Mouse (Mus musculus) splenic B cell, adult 2 months (primary cell): ENCODE measurements at regions not wholly inside any gene's neighbourhood (a gene's known extent, or its start where the extent isn't known, plus 50 kb on each side); places are given as distances from the start of the nearest gene placed in this dataset.

Experiments used
- DNase-seq: peaks from one replicate; pipeline ENCODE4 v3.0.0-alpha.2; 2011; ENCODE audit warnings: low read depth, low spot score
- H3K27me3 ChIP-seq: 2 replicates; pipeline ENCODE4 v1.6.1; 2012; ENCODE audit warnings: mild to moderate bottlenecking, low read length, moderate library complexity, mixed read lengths; ENCODE audit not compliant: control insufficient read depth, poor library complexity, insufficient read depth, severe bottlenecking
- H3K36me3 ChIP-seq: 2 replicates; pipeline ENCODE4 v1.6.1; 2012; ENCODE audit warnings: mild to moderate bottlenecking, low read length, moderate library complexity, mixed read lengths; ENCODE audit not compliant: control insufficient read depth, poor library complexity, insufficient read depth, severe bottlenecking

DNA sequence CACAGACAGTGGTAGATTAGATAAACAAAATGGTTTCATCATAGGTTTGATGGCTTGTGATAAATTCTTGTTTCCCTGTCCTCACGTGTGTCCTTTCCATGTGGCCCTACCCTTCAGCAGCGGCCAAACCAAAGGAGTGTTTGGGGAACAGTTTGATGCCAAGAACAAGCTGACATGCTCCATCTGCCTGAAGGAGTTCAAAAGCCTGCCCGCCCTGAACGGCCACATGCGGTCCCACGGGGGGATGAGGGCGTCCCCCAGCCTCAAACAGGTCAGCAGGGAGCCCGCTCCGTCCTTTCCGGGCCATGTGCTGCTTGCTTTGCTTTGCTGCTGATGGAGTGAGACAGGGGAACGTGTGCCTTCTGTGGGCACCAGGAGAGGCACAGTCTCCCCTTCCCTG, 51.0 kb upstream of the Mrps10 start:
- DNase-seq: no peak

DNA sequence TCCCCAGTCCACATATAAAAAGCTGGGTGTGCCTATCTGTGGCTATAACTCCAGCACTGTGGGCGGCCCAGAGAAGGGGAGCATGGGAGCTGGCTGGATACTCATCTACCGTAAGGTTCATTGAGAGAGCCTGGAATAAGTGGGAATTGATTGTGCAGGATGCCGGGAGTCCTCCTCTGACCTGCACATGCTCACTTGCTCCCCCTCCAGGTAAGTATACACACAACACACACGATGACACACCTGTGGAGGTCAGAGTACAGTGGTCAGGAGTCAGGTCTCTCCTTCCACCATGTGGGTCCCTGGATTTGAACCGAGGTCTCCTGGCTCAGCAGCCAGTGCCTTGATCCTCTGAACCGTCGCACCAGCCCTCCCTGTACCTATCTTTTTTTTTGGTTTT, 55.5 kb upstream of the Mrps10 start:
- no peak for DNase-seq
- no peaks in the 10 kb centered on the region for H3K27me3 ChIP-seq
- H3K36me3 ChIP-seq: no peaks in the 10 kb centered on the region

More for the DNA sequence above, 51.0 kb upstream of the Mrps10 start:
- no peaks in the 10 kb centered on the region for H3K27me3 ChIP-seq
- H3K36me3 ChIP-seq: no peaks in the 10 kb centered on the region

DNA sequence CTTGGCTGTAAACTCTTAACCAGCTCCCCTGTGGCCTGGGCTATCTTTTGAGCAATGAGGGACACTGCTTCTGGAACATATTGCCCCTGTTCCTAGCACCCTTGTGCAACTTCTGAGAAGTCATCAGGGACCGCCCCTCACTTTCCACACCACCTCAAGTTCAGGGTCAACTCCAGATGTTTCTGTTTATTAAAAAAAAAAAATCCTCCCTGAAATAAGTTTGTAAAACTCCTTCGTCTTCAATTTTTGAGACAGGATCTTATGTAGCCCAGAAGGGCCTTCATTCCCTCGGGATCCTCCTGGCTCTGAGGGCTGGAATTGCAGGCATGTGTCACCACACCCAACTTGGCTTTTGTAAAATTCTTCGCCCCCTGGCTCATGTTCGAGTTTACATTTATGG, 57.4 kb upstream of the Mrps10 start:
- Histone ChIP-seq H3K27me3 (no peaks in the 10 kb centered on the region), H3K36me3 (no peaks in the 10 kb centered on the region)
- no peak for DNase-seq

DNA sequence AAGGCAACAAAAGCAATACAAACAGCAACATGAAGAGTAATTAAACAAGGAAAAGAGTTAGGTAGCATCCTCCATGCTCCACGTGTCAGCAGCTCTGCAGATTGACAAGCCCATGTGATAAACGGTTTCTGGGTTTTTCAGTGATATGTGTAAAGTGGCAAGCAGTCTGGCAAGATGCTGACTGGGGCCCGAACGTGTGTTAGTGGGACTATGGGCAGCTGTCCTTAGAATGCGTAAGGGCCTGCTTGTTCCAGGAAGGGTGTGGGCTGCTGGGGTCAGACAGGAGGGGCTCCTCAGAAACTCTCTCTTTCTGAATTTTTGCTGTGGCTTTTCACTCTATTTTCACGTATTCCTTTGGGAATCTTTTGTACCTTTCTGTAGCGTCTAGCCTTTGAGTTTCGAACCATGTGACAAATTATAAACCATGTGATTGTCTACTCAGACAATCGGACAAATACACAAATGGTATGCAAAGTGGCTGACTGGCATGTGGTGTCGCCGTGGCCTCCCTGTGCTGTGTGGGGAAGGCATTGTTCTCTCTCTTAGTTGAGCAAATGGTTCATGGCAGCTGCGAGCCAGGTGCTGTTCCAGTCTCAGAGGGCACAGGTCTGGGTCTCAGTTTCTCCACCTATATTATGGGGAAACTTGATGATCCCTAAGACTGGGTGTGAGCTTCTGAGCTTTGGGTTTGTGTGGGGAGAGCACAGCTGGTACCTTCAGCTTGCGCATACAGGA, 62.5 kb upstream of the Mrps10 start:
- H3K36me3 ChIP-seq: no peaks in the 10 kb centered on the region
- no peak for DNase-seq

DNA sequence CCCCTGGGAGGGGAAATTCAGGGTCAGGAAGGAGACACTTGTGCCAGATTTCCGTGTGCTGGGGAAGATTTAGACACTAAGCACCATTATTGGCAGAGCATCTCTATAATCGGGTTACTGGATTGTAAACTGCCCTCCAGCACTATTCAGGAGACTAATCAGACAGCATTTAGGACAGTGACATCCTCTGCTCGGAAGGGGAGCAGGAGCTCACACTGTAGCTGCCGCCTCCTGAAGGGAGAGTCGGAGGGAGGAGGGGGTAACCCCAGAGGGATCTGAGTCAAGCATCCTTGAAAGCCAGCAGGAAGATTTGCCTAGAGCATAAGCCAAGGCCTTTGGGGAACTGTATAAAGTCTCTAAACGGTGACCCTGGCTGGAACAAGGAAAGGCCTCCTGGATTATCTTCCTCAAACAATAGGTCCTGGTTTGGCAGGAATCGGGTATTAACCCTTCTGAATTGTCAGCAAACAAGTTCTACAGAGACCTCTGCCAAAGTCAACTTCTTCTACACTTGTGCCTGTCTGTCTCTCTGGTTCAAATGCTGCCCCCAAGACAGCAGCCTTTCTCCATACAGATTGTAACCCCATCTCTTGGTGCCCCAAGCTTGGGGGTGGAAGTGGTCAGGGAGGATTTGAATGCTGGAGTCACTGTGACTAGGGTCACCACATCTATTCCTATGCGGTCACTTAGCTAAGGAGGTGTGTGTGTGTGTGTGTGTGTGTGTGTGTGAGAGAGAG, 64.1 kb upstream of the Mrps10 start:
- DNase-seq: no peak
- H3K36me3 ChIP-seq: no peaks in the 10 kb centered on the region
- H3K27me3 ChIP-seq: no peaks in the 10 kb centered on the region

More for the DNA sequence above, 62.5 kb upstream of the Mrps10 start:
- H3K27me3 ChIP-seq: no peaks in the 10 kb centered on the region

DNA sequence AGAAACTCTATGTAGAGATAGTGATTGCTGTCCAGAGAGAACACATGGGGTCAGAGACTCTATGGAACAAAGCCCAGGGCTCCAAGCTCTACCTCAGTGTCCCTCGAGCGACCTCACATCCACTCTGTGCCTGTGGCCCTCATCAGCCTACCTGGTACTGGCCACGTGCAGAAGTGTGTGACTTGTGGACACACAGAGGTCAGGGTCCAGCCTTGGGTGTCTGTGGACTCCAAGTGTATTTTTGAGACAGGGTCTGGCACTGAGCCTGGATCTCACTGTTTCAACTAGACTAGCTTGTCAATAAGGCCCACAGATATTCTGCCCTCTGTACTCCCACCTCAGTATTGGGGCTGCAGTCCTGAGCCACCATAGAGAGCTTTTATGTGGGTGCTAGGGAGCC, 65.1 kb upstream of the Mrps10 start:
- H3K36me3 ChIP-seq: no peaks in the 10 kb centered on the region
- no peak for DNase-seq
- H3K27me3 ChIP-seq: no peaks in the 10 kb centered on the region

DNA sequence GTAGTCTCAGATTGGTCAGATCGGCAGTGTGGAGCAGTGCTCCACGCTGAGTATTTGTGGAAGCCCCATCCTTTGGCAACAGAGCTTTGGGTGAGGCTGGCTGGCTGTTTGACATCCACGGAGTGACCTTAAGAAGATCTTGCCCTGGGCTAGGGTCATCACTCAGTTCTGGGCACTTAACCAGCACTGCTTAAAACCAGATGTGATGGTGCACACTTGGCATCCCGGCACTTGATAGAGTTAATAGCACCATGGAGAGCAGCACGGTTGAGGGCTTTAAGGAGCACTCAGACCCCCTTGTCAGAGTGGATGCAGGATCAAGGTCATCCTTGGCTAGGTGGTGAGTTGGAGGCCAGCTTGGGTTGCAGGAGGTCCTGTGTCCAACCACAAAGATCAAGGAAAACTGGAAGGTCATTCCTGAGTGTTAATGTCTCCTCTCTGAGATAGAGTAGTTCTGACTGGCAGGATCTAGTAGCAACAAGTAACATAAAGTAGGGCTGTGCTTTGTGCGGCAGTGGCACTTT, 70.2 kb upstream of the Mrps10 start:
- DNase-seq: no peak
- Histone ChIP-seq H3K27me3 (no peaks in the 10 kb centered on the region), H3K36me3 (no peaks in the 10 kb centered on the region)

DNA sequence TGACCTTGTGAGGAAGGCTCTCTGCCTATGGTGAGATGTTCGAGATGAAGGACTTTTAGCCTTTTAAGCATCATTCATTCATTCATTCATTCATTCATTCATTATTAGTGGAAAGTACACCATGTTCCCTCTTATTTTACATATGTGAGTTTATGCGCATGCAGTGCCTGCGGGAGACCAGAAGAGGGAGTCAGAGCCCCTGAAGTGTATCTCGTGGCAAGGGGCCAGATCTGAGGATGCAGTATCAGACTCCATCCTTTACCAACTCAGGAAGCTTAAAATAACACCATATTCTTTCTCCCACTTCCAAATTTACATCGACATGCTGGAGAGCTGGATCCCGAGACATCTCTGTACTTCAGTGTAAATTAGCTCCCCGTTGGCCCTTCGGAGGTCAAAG, 70.7 kb upstream of the Mrps10 start:
- DNase-seq: no peak
- H3K27me3 ChIP-seq: no peaks in the 10 kb centered on the region
- no peaks in the 10 kb centered on the region for H3K36me3 ChIP-seq

DNA sequence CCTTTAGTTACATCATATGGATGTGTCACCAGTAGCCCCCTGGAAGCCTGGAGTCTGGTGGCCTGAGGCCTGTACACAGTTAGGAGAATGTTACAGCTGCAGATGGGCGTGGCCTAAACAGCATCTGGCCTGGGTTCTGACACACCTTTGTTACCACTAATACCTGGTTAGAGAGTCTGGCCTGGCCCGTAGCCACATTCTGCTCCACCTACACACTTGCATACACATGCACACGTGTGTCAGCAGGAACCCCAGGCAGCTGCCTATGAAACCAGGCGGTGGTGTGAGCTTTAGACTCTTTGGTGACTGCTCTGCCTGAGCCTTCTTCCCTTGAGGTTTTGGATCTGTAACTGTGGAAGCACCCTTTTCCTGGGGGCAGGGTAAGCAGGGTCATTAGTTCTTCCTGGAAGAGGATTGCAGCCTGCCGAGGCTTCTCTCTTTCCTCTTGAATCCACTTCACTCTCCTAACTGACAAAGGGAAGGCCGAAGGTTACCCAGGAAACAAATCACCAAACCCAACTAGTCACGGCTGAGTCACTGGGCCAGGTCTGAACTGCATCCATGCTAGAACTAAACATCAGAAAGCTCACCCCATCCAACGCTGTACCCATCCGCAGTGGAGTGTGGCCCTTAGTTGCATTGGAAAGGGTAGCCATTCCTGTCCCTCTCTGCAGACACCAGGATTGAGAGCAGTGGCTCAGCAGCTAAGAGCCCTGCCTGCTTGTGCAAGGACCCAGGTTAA, 71.8 kb upstream of the Mrps10 start:
- no peak for DNase-seq
- H3K36me3 ChIP-seq: no peaks in the 10 kb centered on the region
- no peaks in the 10 kb centered on the region for H3K27me3 ChIP-seq

DNA sequence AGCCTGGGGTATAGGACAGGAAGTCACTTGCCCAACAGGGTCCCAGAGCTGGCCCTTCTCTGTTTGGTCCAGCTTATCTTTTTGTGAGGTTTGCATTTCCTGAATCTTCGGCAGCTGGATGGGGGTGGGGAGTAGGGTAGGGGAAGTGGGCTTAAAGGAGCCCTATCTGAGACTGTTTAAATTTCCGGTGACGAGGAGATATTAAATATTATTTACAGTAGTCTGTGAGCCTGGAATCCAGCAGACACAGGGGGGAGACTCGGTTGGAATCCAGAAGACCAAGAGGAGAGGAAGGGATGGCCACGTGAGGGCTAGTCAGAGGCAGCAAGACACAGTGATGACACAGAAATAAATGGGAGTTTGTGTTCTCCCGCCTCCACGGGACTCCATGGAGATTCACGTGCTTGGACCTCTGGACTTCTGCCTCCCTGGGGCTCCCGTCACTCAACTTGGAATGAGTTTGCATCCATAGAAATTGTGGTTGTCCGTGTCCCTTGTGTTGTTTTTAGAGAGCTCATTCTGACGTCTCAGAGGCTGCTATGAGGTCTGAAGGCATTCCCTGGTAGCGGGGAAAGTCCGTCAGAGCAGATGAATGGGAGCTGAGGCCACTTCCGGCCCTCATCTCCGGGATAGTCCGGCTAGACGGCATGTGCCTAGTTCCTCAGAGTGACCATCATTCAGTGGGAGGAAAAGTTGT, 73.2 kb upstream of the Mrps10 start:
- no peak for DNase-seq
- Histone ChIP-seq H3K36me3 (no peaks in the 10 kb centered on the region), H3K27me3 (no peaks in the 10 kb centered on the region)

DNA sequence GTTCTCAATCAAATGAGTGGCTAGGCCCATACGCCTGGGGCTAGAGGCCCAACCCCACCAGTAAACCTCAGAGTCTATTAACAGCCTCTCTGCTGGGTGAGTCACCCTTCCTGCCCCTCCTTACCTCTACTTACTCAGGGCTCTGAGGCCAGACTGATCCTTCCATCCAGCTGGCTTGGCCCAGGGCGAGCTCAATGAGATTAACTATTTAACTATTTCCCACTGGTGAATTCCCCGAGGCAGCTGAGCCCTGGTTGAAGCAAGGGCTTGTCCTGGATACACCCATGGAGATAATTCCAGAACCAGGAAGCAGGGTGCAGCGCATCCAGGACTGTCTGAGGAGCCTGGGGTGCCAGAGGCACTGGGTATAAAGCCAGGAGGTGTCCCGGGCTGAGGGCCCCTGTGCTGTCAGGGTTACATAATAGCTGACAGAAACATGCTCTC, 74.6 kb upstream of the Mrps10 start:
- no peak for DNase-seq
- Histone ChIP-seq H3K36me3 (no peaks in the 10 kb centered on the region), H3K27me3 (no peaks in the 10 kb centered on the region)

DNA sequence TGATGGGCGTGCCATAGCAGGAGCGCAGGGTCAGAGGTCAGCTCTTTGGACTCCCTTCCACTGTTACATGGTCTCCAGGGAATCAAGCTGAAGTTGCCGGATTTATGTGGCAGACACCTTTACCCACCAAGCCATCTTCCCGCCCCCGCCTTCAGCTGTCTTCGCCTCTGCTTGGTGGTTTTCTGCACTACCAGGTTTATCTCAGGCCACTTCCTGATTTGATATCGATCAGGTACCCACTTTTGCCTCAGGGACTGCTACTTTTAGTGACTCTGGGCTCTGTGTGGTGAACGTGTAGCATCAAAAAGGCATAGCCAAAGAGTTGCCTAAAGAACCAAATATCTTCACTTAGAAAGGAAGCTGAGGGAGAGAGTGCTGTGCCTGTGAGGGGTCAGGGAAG, 75.5 kb upstream of the Mrps10 start:
- no peaks in the 10 kb centered on the region for H3K27me3 ChIP-seq
- H3K36me3 ChIP-seq: no peaks in the 10 kb centered on the region
- DNase-seq: no peak

DNA sequence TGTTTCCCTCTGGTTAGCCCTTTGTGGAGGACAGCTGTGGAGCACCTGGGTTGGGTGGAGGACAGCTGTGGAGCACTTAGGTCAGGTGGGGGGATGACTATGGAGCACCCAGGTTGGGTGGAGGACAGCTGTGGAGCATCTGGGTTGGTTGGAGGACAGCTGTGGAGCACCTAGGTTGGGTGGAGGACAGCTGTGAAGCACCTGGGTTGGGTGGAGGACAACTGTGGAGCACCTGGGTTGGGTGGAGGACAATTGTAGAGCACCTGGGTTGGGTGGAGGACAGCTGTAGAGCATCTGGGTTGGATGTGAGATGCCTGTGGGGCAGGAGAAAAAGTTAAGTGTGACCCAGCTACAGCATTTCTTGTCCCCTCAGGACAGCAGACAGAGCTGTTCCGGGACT, 77.1 kb upstream of the Mrps10 start:
- DNase-seq: no peak
- Histone ChIP-seq H3K27me3 (no peaks in the 10 kb centered on the region), H3K36me3 (no peaks in the 10 kb centered on the region)

DNA sequence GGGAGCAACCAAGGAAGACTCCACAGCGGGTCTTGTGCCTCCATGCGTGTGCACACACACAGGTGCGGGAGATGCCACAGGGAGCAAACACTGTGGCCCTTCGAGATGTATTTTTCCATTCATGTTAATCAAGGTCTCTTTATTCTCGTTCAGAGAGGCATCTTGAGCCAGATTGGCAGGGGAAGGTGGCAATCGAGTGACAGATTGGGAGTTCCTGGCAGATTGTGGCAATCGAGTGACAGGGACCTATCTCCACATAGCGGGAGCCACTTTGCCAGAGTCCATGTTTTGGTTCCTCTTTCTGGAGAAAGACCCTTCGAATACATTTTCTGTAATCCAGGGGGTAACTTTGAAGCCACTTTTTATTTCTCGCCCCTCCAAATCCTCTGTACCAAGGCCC, 83.1 kb upstream of the Mrps10 start:
- no peaks in the 10 kb centered on the region for H3K36me3 ChIP-seq
- DNase-seq: no peak
- no peaks in the 10 kb centered on the region for H3K27me3 ChIP-seq
